Mouse (Mus musculus) layer of hippocampus, postnatal 25 days (tissue): ENCODE data around the gene Prdm5. TPM values are rescaled to one million over a fixed set of nuclear protein-coding genes. Genes with fewer than 3 reads are reported as not detected.

Source experiments
- DNase-seq, 2 experiments: peaks; one replicate each; pipeline ENCODE4 v3.0.0; 2022; ENCODE audit warnings: mixed read lengths in 2 of 2, low spot score in 1 of 2; ENCODE audit errors: extremely low spot score in 1 of 2
- total RNA-seq, 2 experiments: library from RNA; stranded (reverse); gene quantifications; 2 replicates each; pipeline ENCODE4 v1.2.3; 2021

Prdm5 gene
- total RNA-seq, 2 experiments from 2014 or later = 23.0 to 24.7 TPM

DNA sequence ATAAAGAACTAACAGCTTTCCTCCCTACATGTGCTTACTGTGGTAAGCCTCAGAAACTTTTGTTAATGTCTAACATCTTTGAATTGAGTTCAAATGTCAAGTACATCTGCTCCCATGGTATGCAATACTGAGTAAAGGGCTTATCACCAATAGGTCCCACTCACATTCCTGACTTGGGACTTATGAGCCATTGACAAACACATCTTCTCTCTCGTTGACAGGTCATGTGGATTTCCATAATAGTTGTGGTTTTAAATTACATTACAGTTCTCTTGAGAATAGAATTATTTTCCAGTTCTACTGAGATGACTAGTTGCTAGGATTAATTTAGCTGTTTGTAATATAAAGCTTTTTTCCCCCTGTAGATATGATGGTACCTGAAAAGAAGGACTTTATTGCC, 49.9 kb downstream of the Prdm5 start:
- no peak for DNase-seq

DNA sequence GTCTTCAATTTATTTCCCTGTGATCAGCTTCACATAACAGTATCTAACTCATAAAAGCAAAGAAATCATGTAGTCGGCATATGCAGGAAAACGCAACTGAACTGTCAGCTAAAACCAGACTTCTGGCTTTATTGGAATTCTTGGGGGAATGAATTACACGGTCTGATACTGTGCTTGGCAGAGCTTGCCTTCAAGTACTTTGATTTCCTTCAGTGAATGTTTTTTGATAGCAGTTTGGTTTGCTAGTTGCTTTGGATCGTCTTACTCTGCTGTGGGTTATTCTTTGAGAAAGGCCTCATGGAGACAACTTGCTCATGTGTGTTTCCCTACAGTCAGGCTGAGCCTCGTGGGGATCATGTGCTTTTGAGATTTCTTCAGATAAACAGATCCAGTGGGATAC, 52.7 kb downstream of the Prdm5 start:
- no peak for DNase-seq

DNA sequence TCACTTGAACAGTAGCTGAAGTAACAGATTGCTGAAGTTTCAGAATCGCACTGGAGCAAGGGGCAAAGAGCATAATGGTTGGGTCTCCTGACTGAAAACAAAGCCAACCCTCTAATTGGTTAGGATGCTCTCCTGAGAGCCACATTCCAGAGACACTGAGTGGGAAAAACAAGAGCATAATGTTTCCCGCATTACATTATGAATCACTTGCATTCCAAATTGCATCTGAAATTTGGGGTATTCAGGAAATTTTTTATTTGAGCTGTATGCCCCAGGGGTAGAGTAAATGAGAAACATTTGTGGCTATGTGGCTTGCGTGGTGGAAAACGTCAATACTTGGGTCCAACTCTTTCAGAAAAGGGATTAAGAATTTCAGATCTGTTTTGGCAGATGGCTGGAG, 55.2 kb downstream of the Prdm5 start:
- no peak for DNase-seq

DNA sequence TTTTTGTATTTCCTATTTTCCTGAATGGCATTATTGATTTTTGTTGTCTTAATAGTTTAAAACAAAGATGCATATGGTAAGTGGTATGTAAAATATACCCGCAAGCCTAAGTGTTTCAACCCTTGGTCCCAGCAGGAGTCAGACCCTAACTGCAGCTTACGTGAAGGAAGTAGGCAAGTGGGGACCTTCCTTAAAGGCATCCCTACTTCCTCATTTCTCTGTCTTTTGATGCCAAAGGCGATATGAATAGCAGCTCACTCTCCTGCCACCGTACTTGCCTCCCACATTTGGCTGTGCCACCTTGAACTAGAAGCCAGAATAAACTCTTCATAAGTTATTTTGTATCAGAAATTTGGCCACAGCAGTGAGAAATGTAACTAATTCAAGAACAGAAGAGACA, 63.8 kb downstream of the Prdm5 start:
- DNase-seq = no peak

DNA sequence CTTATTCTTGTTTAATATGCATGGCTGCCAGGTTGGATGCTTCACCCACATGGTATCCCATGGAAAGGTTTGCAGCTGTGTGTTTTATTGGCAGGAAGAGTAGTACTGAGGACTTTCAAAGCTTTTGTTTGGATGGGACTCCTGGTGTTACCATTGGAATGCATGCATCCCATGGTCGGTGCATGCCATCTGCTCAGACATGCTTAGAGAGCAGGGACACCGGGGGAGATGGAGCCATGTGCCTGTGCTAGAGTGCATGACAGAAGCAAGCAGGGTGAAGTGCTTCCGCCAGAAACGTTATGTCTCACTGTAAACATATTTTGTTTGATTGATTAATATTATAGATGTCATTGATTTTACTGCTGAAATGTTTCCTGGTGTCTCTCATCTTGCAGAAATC, 70.3 kb downstream of the Prdm5 start:
- DNase-seq = no peak

DNA sequence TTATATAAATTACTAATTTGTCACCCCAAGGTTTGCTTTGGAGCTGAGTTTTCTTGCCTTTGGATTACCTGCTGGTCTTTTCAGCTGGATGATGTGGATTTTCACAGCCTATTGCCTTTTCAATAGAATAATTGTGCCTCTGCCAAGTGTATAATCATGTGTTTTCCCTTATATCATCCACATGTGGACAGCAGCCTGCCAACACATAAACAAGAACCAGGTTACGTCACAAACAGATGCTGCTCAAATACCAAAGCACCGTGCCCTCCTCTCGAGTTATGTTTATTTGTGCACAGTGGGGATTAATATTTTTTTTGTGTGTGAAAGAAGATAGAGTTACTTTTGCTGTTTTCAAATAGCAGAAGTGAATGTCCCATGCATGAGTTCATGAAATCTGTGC, 70.9 kb downstream of the Prdm5 start:
- DNase-seq = no peak

DNA sequence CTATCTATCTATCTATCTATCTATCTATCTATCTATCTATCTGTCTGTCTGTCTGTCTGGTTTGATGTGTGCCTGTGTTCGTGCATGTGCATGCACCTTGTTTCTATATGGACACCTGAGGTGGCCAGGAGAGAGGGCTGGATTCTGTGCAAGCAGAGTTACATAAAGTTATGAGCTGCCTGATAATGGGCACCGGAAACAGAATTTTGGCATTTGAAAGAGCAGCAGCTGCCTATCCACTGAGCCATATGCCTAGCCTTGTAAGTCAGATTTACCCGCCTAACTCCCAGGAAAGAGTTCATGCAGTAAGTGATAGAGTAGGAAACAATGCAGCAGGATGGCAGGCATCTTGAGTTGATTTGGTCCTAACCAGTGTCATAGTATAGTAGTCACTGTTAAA, 71.4 kb downstream of the Prdm5 start:
- no peak for DNase-seq

DNA sequence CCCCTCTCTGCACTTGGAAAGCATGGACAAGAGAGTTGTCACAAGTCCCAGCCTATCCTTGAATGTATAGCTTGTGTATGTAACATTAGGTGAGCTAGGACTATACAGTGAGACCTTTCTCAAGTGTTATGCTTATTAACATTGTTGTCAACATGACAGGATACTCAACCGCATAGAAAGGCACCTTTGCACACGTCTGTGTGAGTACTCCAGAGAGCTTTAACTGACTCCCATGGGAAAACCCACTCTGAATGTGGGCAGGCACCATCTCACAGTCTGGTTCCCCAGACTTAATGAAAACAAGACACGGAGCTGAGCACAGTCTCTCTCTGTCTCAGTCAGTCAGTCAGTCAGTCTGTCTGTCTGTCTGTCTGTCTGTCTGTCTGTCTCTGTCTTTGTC, 75.2 kb downstream of the Prdm5 start:
- no peak for DNase-seq

DNA sequence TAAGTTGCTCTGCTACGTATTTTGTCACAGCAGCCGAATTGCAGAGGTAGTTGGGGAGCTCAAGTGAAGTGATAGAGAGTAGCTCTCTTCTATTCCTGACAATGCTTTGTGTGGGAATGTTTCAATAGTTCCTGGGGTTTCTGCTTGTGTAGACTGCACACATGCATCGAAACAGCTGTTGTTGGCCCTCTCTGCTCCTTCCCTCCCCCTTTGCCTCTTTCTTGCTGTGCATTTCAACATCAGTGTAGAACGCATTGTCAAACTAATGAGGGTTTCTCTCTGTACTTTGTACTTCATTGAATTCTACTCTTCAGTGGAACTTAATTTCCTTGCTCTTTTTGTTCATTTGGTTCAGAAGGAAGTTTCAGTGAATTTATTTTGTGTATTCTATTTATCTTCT, 75.8 kb downstream of the Prdm5 start:
- no peak for DNase-seq

DNA sequence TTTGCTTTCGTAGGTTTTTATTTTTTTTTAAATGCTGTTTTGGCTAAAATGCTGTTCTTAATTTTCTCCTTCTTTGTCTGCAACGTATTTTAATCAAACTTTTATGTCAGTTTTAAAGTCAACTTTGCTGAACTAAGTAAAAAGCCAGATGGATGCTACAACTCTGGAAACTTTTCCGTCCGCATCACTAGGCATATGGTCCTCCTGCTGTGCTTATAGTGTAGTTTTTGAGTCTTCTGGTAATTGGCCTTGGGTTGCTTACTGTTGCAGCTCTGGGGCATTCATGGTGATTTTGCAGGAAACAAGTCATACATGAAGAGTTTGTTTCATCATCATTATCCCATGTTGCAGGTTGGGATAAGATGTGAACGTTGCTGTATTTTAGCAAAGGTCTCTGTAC, 81.8 kb downstream of the Prdm5 start:
- DNase-seq = no peak

DNA sequence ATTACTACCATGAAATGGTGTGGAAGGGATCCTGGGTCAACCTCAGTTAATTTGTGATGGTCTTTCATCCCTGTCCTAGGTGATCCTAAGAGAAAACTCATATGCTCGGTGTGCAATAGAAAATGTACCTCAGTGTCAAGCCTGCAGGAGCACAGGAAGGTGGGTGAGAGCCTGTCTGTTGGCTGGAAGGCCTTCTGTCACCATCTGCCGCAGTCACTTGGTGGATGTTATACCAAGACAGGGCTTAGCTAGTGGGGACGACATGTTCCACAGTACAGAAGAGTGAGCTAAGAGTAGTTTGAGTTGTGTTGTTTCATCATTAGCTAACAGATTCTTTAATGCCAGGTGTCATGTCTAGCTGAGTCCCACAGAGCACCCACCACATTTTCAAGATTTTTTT, 84.0 kb downstream of the Prdm5 start:
- DNase-seq = peak in 1 of 2 experiments; percentile 17

DNA sequence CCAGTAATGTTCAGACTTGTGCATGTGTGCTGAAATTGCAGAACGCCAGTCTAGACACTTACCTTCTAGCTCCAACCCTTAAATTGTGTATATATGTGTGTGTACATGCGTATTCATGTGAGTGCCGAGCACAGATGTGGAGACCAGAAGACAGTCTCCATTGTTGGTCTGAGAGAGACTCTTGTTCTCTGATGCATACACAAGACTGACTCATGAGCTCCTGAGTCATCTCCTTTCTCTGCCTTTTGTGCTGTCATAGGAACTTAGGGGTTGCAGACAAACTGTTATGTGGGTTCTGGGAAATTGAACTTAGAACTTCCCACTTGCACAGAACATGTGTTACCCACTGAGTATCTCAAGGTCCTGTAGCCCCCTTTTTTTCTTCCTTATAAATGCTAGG, 85.4 kb downstream of the Prdm5 start:
- DNase-seq = no peak

DNA sequence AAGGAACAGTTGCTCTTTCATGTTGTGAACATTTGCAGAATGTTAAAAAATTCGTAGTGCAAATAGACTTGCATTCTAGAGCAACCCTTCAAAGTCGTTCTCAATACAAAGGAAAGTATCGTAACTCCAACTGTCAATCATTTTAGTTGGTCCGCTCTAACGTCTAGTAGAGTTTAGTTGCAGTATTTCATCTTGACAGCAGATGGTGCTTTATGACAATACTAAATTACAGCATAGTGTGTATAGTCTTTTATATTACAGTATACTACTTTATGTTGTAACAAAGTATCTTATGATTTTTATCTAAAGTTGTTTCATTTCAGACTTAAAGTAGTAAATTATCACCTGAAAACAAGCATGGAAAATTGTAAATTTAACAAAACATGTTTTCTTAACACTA, 86.1 kb downstream of the Prdm5 start:
- DNase-seq = no peak

DNA sequence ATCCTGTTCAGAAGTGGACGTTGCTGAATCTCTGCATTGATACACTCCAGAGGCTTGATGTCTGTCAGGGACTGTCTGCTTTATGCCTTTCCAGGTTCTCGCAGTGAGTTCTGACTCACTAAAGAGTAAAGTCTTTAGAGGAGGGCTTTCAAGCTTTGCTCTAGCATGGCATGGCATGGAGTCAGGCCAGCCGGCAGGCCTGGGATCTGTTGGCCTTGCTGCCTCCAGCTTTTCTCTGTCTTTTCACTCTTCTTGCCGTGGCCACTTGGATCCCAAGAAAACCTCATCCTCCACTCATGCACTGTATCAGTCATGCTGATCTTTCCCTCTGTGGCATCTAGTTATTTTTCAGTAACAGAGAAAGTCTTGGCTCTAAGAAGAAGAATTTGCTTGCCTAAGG, 87.1 kb downstream of the Prdm5 start:
- DNase-seq = no peak

DNA sequence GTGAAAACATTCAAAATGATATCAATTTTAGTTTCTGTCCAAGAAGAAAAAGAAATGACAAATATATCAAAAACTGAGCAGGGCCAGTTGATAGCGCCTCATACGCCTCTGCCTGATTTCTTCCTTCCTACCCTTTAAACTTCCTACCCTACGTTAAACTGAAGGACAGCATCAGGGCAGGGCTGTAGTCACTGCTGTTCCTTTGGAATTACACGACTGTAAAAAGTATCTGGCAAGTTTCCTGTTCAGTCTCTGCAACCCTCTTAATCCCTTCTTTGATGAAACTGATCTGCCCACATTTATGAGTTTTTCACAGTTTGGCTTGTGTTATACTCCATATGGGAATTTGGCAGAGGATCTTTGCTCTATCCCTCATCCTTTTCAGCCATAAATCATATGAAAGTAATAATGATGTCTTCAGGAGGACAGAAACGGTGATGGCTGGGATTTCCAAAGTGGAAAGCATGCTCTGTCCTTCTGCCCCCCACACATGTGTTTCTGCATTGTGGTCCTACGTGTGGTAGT, 93.0 kb downstream of the Prdm5 start:
- no peak for DNase-seq

DNA sequence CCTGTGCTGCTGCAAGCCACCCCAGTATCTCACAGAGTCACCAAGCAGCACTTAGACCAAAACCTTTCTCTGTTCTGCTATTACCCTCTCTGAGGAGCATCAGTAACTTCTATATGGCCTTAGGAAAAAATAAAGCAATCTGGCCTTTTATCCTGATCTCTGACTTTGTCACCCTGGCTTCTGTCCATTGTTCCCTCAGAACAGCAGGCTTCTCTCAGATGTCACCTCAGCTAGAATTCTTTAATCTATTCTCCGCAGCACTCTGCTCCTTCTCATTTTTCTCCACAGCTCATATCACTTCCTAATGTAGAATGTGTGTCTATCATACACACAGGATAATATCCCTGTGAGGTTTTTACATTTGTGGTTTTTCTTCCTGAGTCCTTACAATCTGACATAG, 99.5 kb downstream of the Prdm5 start:
- no peak for DNase-seq

DNA sequence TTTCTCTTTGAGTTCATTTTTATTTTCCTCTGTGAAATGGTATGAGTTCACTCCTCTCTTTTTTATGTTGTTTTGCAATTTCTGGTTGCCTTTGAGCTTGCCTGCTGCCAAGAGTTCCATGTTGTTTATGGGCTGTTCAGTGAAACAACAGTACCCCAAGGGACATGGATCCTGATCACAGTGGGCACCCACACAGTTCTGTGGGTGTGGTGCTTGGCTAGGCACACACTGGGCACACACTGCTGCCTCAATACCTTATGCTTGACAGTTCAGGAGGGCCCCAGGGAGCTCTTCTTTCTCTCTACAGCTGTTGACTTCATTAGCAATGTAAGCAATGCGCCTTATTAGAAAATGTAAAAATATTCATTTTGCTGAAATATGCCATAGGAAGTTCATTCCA, 110.0 kb downstream of the Prdm5 start:
- DNase-seq = no peak

DNA sequence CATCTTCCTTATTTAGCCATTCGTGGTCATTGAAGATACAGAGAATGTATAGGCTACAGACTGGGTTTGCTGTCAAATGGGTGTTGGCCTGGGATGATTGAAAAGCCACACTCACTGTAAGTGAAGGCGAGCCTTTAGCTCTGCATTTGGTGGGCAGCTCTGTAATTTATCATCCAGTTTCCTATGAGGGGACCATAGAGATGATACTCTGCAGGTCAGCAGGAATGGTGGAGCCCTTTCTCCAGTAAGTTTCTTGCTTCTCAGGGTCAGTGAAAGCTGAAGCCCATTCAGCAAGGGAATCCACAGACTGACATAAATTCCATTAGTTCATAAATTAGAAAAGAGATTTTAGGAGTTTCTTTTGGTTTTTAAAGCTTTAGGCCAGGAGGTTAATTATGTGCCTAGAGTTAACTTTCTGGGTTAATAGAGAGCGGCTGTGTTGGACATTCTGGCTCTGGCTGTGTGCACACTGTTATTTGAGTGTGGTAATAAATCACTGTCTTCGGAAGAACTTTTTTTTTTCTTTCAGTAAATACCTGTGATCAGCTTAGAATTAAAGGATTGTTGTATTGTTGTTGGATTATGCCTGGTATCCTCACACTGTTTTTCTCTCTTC, 113.4 kb downstream of the Prdm5 start:
- DNase-seq = no peak

DNA sequence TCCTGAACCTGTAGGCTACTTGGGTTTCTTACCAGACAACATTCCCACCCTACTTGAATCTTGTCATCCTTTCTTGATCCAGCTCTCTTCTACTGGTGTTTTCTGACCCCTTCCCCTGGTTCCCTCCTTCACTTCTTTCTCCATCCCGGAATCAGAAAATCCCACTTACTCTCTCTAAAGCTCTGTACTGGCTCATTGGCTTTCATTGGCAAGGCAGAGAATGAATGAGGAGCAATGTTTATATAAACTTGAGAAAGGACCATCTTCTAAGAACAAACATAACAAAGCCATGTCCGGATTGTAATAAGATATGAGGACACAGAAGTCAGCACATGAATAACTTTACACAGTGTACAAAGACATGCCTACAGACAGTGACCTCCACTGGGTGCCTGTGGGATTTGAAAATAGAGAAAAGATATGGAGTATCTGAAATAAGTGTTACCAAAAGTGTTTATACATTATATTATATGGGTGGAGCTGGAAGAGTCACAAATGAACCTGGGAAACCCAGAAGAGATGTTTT, 127.9 kb downstream of the Prdm5 start:
- DNase-seq = no peak

DNA sequence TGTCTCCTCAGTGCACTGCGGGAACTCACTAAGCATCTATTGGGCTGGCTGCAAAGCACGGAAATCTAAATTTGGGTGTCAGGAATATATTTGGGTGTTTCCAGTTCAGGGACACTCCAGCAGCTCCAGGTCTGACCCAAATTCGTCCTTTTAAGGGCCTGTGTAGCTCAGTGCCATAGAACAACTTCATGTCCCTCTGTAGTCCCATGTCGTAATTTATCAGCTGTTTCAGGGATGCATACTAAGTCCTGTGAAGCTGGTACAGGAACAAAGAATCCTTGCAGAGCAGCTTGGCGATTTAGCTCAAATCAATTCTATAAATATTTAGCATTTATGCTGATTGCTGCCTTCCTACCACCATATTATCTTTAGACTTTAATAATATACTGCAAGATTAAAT, 136.6 kb downstream of the Prdm5 start:
- DNase-seq = no peak

DNA sequence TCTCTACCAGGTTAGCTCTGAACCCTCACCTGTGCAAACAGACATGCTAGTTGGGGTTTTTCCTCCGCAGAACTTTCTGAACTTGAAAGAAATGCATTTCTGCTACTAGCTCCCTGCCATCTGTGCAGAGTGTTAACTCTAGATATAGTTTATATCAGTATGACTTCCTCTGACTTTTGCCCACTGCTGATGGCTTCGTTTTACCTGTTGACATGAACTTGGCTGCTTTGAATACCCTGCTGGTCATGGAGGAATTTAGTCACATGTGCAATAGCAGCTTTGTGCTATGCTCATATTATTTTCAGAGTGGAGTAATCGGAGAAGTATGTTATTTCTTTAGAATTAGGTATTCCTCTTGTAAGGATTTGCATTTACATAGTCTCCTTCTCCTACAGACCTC, 142.9 kb downstream of the Prdm5 start:
- no peak for DNase-seq

DNA sequence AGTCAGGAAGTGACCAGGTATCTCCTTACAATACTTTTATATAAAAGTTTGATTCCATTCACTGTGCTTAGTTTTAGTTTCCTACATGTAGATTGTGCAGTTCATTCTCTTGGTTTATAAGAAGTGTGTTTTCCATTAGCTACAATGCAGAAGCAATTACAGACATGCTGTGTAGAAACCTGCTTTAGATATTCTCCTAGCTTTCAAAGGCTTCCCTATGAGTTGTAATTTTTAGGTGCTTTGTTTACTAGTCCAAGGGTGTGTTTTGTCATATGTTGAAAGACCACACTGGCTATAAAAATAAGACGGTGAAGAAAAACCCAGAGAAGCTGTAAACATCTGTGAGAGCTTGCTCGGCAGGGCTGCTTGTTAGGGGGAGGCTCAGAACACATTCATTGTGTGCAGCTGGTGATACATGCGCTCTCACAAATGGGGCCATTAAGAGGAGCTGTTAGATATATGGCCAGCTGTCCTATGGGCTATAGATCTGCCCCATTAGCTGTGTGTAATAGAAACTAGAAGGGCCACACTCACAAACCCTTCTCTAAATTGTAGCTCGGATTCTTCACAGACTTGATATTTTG, 144.8 kb downstream of the Prdm5 start:
- no peak for DNase-seq
